Mouse (Mus musculus): ENCODE results near the gene Mad1l1.

DNA sequence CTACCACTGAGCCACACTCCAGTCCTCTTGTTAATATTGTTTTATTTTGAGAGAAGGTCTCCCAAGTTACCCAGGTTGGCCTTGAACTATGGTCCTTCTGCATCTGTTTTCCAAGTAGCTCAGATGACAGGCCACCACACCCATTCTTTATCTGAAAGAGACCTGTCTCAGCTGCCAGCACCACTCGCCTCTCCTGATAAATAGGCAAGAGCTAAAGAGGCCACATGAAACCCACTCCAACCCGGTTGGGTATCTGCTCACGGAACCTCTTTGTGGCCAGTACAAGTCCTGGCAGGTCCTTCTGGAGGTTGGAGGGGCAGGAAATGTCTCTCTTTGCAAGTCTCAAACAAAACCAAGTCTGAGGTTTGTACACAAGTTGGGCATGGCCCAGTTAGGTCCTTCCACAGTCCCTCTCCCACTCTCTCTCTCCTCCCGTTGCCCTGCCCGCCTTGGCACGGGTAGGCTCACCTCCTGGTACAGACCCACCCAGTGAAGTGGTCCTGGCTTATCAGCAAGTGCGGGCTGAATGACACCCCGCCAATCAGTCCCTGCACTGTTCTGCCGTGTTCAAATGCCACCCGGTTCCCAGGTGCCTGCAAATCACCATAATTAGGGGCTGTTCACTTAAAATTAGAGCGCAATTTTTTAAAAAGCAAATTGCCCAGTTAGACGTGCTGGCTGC, 308.9 kb downstream of the Mad1l1 start:
- TF ChIP-seq CTCF (IDR thresholded peaks at IDR 0.05; ENCODE audit: insufficient read depth, low read depth, low read length) (no peak), POLR2A (IDR thresholded peaks at IDR 0.05; ENCODE audit: insufficient read depth, low read depth, low read length) (no peak)
